Mouse (Mus musculus) CH12F3 (cell line): Measurements from ENCODE around the gene Qtrt1.

ENCODE experiments used
- in situ Hi-C: fragments of 300-500 bp; cut with MboI; formaldehyde crosslinking; loops from 2 replicates; pipeline ENCODE4 v1.14.3; 2020; ENCODE audit warnings: low sequenced_read_pairs

The Qtrt1 gene

GRCm38 (mm10) chr9:21417866-21418265 is 6.2 kb downstream of the Qtrt1 start:
- in situ Hi-C loops, result no loop called here

- in situ Hi-C loops, result no loop called here
Measured at GRCm38 (mm10) chr9:21419646-21420045, 8.0 kb downstream of the Qtrt1 start.

DNA sequence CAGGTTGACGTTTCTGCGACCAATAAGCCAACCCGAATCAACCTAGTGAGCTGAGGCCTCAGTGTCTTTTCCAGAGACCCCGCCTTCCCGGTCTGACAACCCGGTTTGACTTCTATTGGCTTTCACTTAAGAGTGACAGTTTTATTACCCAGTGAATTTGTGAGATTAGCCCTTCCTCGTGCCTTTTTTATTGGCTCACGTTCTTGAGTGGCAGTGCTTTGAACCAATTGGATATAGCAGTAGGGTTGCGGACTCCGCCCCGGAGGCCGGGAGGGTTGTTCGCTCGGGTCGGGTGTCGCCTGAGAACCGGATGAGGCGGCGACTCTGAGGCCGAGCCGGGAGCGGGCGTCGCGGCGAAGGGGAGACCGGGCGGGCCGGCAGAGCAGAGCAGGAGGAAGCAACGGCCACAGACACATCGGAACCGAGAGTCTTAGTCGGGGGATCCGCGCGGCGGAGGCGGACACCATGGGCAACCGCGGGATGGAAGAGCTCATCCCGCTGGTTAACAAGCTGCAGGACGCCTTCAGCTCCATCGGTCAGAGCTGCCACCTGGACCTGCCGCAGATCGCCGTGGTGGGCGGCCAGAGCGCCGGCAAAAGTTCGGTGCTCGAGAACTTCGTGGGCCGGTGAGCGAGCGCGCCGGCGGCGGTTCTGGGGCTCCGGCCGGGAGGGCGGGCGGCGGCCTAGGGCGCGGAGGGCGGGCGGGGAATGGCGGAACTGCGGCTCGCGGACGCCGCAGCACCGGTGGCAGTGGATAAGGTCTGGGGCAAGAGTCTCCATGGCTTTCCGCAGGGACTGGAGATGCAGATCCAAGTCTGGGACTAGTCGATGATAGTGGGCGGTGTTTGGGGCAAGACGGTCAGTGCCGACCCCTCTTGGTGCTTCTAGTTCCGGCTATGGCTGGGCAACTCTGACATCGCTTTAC is 13.3 kb downstream of the Qtrt1 start, which contains the start of gene Dnm2:
TSS of gene Dnm2 (plus strand) at position 278 of the 925 bp plus-strand sequence.
- in situ Hi-C loops, result no loop called here

DNA sequence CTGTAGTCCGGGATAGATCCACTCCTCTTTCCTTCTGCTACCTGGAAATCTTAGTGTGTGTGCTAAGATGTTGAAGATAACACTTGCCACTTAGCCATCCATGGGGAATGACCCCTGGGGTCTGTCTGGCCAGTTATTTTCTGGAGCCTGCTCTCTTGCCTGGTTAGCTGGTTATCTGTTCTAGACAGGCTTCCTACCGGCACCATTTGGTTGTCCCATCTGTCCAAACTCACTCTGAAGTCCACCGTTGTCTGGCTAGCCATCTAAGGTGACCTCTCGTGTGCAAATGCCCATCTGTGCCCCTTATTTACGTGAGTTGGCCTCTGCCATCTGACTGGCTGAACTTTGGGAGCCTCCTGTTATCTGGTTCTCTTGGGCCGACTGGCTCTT is 13.9 kb downstream of the Qtrt1 start:
- in situ Hi-C loops, result no loop called here

DNA sequence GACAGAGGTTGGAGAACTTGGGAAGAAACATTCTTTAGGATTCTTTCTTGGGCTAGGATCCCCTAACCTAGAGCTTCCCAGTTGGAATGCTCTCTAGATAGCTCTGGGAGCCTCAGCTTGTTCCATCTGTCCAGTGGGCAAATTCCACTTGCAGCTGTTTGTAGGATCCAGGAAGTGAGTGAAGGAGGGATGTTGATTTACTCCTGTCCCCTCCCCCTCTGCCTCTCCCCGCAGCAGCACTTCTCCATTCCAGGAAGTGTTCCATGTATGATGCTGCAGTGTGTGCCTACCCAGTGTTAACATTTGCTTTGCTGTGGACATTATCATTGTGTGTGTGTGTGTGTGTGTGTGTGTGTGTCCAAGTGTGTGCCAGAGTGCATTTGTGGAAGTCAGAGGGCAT is 14.4 kb downstream of the Qtrt1 start:
- in situ Hi-C loops, result no loop called here

DNA sequence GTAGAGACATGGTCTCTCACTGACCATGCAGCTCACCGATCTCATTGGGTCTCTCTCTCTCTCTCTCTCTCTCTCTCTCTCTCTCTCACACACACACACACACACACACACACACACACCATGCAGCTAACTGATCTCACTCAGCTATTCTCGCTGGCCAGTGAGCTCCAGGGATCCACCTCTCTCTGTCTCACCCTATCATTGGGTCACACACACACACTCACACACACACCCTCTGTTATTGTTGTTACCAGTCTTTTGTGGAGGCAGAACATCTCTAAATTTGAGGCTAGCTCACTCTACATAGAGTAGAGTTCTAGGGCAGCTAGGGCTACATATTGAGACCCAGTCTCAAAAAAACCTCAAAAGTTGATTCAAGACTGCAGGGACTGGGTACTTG is 14.9 kb downstream of the Qtrt1 start:
- in situ Hi-C loops, result no loop called here

DNA sequence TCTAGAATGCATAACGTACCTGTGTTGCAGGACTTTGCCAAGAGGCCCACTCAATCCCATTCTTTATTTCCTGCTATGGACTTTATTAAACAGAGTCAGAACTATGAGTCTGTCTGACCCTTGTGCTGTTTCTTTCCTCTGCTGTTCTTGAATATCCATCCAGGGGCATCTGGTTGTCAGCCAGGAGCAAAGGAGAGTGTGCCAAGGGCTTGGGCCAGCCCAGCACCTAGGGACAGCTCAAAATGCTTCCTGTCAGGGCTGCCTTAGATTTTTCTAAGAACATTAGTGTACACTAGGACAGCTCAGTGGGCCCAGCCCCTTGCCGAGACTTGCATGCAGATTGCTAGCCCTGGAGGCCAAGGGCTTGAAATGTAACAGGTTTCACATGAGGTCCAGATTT is 16.1 kb downstream of the Qtrt1 start:
- in situ Hi-C loops, result no loop called here

DNA sequence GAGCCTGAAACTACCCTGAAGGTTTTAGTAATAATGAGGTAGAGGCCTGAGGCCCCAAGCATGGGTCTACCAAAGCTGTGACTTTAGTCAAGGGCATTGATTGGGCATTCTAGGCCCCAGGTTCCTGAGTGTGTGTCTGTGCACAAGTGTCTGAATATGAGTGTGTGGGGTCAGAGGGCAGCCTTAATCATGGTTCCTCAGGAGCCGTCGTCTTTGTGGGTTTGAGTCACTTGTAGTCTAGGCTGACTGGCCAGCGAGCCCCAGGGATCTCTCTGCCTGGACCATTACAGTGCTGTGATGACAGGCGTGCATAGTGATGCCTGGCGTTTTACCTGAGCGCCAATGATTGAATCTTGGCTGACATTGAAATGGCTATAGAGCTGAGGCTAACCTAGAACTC is 16.5 kb downstream of the Qtrt1 start:
- in situ Hi-C loops, result no loop called here

- in situ Hi-C loops, result no loop called here
Measured at GRCm38 (mm10) chr9:21430724-21431123, 19.1 kb downstream of the Qtrt1 start.

DNA sequence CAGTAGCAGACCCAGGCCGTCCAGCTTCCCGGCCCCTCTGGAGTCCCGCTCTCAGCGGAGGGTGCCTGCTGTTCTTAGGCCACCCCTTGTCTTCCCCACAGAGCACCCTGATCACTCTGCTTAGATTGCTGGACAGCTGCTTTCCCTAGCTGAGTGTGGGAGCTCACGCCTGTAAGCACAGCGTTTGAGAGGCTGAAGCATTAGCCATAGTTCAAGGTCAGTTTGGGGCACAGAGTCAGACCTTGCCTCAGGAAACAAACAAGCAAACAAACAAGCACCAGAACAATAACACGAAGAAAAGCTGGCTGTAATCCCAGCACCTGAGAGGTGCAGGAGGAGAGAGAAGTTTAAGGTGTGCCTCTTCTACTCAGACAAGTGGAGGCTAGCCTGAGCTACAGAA is 20.4 kb downstream of the Qtrt1 start:
- in situ Hi-C loops, result no loop called here

- in situ Hi-C loops, result no loop called here
Measured at GRCm38 (mm10) chr9:21433766-21434165, 22.1 kb downstream of the Qtrt1 start.

GRCm38 (mm10) chr9:21434410-21434809 is 22.8 kb downstream of the Qtrt1 start:
- in situ Hi-C loops, result no loop called here

DNA sequence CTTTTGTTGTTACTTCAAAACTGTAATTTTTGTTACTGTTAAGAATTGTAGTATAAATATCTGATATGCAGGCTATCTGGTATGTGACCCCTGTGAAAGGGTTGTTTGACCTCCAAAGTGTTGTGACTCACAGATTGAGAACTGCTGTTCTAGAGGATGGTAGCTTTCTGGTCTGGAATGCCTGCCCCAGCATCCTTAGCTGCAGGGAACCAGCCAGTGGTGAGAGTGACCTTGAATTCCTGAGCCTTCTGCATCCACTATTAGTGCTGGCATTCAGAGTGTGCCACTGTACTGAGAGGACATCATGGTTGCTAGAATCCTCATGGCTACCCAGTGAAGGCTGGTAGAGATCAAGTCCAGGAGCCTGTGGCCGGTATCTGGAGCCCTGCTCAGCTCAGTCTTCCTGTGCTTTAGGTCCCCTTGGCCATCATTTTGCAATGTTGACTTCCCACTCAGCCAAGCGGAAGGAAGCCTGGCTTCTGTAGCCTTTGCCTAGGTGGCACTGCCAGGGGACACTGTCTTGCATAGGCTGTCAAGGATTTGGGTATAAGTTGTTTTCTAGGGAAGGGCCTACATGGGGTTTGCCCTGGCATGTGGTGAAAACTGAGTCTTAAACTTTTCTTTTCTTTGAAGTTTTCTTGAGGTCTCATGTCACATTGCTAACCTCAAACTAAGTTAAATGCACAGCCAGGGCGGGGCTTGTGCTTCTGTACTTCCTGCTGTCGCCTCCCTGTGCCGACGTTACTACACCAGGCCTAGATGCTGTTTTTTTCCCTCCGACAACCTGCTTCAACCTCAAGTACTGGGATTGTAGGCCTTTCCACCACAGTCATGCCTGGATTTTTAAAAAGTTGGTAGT is 24.4 kb downstream of the Qtrt1 start:
- in situ Hi-C loops, result no loop called here

DNA sequence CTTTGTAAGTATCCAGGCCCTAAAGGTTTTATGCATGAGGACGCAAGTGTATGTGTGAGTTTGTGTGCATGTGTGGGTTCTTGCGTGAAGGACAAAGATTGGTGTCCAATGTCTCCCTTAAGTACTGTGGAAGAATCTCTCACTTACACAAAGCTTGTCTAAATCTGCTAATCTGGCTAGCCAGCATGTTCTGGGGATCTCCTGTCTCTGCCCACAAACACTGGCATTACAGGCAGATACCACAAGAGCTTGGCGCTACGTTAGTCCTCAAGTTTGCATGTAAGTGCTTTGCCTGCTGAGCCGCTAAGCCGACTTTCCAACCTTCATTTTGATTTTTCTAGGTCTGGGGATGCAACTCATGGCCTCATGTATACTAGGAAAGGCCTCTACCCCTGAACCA is 25.9 kb downstream of the Qtrt1 start:
- in situ Hi-C loops, result no loop called here

GRCm38 (mm10) chr9:21438219-21438618 is 26.6 kb downstream of the Qtrt1 start:
- in situ Hi-C loops, result no loop called here

GRCm38 (mm10) chr9:21439456-21439855 is 27.8 kb downstream of the Qtrt1 start:
- in situ Hi-C loops, result no loop called here

GRCm38 (mm10) chr9:21439914-21440313 is 28.3 kb downstream of the Qtrt1 start:
- in situ Hi-C loops, result no loop called here

DNA sequence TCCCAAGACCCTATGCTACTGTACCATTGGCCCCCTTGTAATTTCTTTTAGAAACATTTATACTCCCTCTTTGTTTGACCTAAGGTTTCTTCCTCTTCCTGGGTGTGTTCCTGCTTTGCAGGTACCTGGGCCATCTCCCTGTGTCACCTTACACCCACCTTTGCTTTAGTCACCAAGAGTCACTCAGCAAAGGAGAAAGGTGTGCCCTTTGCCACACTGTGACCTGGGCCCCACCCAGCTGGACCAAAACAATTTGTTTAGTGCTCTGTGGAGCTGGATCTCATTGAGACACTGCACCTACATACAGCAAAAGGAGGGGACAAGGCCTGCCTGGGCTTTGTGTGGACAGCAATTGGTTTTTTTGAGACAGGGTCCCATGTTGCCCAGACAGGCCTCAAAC is 28.8 kb downstream of the Qtrt1 start:
- in situ Hi-C loops, result no loop called here

DNA sequence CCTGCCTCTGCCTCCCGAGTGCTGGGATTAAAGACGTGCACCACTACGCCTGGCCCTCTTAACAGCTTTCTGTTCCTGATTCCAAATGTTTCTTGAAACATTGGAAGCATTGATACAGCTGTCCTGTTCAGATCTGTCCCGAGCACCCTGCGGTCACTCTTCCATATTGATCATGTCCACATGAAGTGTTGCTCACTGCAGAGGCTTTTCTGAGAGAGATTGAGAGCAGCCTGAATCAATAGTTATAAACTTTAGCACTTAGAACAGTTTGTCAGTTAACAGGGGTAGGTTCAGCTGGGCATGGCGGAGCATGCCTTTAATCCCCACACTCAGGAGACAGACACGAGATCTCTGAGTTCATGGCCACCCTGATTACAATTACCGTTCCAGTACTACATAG is 32.2 kb downstream of the Qtrt1 start:
- in situ Hi-C loops, result no loop called here

- in situ Hi-C loops, result no loop called here
Measured at GRCm38 (mm10) chr9:21444574-21444973, 32.9 kb downstream of the Qtrt1 start.

DNA sequence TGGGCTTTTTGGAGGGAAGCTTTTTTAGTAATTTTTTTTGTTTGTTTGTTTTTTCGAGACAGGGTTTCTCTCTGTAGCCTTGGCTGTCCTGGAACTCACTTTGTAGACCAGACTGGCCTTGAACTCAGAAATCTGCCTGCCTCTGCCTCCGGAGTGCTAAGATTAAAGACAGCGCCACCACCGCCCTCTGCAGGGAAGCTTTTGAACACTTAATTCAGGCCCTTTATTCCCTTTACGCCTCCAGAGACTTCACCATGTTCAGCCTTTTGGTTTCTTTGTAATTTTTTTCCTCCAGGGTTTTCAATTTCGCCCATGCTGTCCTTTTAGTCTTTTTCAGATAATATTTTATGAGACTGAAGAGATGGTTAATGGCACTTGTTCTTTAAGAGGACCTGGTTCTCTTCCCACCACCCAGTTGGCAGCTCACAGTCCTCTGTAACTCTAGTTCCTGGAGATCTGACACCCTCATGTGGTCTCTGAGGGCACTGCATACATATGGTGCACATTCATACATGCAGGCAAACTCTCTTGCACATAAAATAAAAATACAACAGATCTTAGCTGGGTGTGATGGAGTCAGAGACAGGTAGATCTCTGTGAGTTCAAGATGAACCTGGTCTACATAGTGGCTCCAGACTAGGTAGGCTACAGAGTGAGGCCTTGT is 33.6 kb downstream of the Qtrt1 start:
- in situ Hi-C loops, result no loop called here
